Comparison of ENCODE assay signal across 13 mouse cellular contexts in genomic region chr6:140508475-140509150, GRCm38 (mm10).
DNase-seq lines count a peak whose midpoint lies in the region; ATAC-seq and TF ChIP-seq lines count a peak whose summit lies in the region.
"Had no signal": no experiment of that assay in that cellular context is flagged by ENCODE, and none has a peak within 500 bp of the region (broad histone marks: within the 10 kb centered on the region; RNA-seq: fewer than 3 reads in every experiment).

No protein-coding gene starts in this region.

- no peak overlapping the region for H3K4me3 ChIP-seq in forebrain, embryonic 11.5 days (ENCODE audit: low read depth, low read length)
- no peak overlapping the region for H3K4me3 ChIP-seq in forebrain, embryonic 15.5 days
- no peak overlapping the region for H3K4me3 ChIP-seq in lung, postnatal 0 days (ENCODE audit: low read depth, low read length)
- H3K4me3 ChIP-seq in forebrain, embryonic 16.5 days (replicated peaks; ENCODE audit: low read length): no peak overlapping the region
- no peak overlapping the region for H3K4me3 ChIP-seq in neural tube, embryonic 15.5 days (replicated peaks)
- H3K4me3 ChIP-seq: limb, embryonic 15.5 days had no signal

- H3K27ac ChIP-seq in forebrain, embryonic 11.5 days (ENCODE audit: low read depth, low read length): no peak overlapping the region
- no peak overlapping the region for H3K27ac ChIP-seq in forebrain, embryonic 15.5 days (replicated peaks)
- H3K27ac ChIP-seq in lung, postnatal 0 days (ENCODE audit: low read length): no peak overlapping the region
- no peak overlapping the region for H3K27ac ChIP-seq in forebrain, embryonic 16.5 days (ENCODE audit: low read length)
- no peak overlapping the region for H3K27ac ChIP-seq in neural tube, embryonic 15.5 days (replicated peaks)
- H3K27ac ChIP-seq: limb, embryonic 15.5 days had no signal

- no peak for TF ChIP-seq EP300 in lung, postnatal 0 days (IDR thresholded peaks at IDR 0.05)

- TF ChIP-seq CTCF in lung, postnatal 0 days (IDR thresholded peaks at IDR 0.05): no peak

- no peak overlapping the region for H3K4me2 ChIP-seq in forebrain, embryonic 11.5 days (ENCODE audit: low read depth, low read length, severe bottlenecking)
- H3K4me2 ChIP-seq in forebrain, embryonic 15.5 days (replicated peaks): no peak overlapping the region
- H3K4me2 ChIP-seq in lung, postnatal 0 days (replicated peaks; ENCODE audit: low read depth, low read length): no peak overlapping the region
- no peak overlapping the region for H3K4me2 ChIP-seq in forebrain, embryonic 16.5 days (ENCODE audit: low read length)
- H3K4me2 ChIP-seq in neural tube, embryonic 15.5 days: no peak overlapping the region
- H3K4me2 ChIP-seq: limb, embryonic 15.5 days had no signal

- no peak overlapping the region for H3K9ac ChIP-seq in forebrain, embryonic 11.5 days (ENCODE audit: low read length)
- H3K9ac ChIP-seq in forebrain, embryonic 15.5 days (replicated peaks): no peak overlapping the region
- no peak overlapping the region for H3K9ac ChIP-seq in lung, postnatal 0 days (replicated peaks; ENCODE audit: low read depth)
- no peak overlapping the region for H3K9ac ChIP-seq in forebrain, embryonic 16.5 days (replicated peaks; ENCODE audit: low read depth, low read length)
- H3K9ac ChIP-seq in neural tube, embryonic 15.5 days (replicated peaks): no peak overlapping the region
- H3K9ac ChIP-seq: limb, embryonic 15.5 days had no signal

- H3K27me3 ChIP-seq in forebrain, embryonic 11.5 days (ENCODE audit: control insufficient read depth, insufficient read depth, low read length): no peaks in the 10 kb centered on the region
- H3K27me3 ChIP-seq in forebrain, embryonic 15.5 days: no peaks in the 10 kb centered on the region
- H3K27me3 ChIP-seq in lung, postnatal 0 days (replicated peaks; ENCODE audit: insufficient read depth, low read length): no peaks in the 10 kb centered on the region
- no peaks in the 10 kb centered on the region for H3K27me3 ChIP-seq in forebrain, embryonic 16.5 days (replicated peaks; ENCODE audit: control insufficient read depth, insufficient read depth, low read length)
- no peaks in the 10 kb centered on the region for H3K27me3 ChIP-seq in neural tube, embryonic 15.5 days (replicated peaks)
- H3K27me3 ChIP-seq: CH12.LX; limb, embryonic 15.5 days; megakaryocyte, embryonic 14.5 days had no signal

- 70% methylated on average over 13 of the region's 13 CpGs for WGBS in forebrain, embryonic 11.5 days
- 61% methylated on average over 13 of the region's 13 CpGs for WGBS in forebrain, embryonic 15.5 days
- WGBS in lung, postnatal 0 days: 82% methylated on average over 13 of the region's 13 CpGs
- 55% methylated on average over 13 of the region's 13 CpGs for WGBS in forebrain, embryonic 16.5 days
- 65% methylated on average over 13 of the region's 13 CpGs for WGBS in neural tube, embryonic 15.5 days

- H3K4me1 ChIP-seq in forebrain, embryonic 11.5 days (replicated peaks; ENCODE audit: control insufficient read depth, insufficient read depth, low read length): peaks cover 6% of the 10 kb centered on the region; the same call in 1 of the 2 replicates
- peaks cover 15% of the 10 kb centered on the region for H3K4me1 ChIP-seq in forebrain, embryonic 15.5 days
- H3K4me1 ChIP-seq in lung, postnatal 0 days (ENCODE audit: insufficient read depth, low read depth, low read length): no peaks in the 10 kb centered on the region
- H3K4me1 ChIP-seq in forebrain, embryonic 16.5 days (replicated peaks; ENCODE audit: control insufficient read depth, insufficient read depth, low read length): peaks cover 4% of the 10 kb centered on the region; the same call in 1 of the 2 replicates
- peaks cover 23% of the 10 kb centered on the region for H3K4me1 ChIP-seq in neural tube, embryonic 15.5 days

- no peaks in the 10 kb centered on the region for H3K36me3 ChIP-seq in forebrain, embryonic 11.5 days (ENCODE audit: control insufficient read depth, insufficient read depth, low read length)
- H3K36me3 ChIP-seq in forebrain, embryonic 15.5 days: no peaks in the 10 kb centered on the region
- H3K36me3 ChIP-seq in lung, postnatal 0 days (ENCODE audit: insufficient read depth, low read length): no peaks in the 10 kb centered on the region
- H3K36me3 ChIP-seq in forebrain, embryonic 16.5 days (ENCODE audit: control insufficient read depth, insufficient read depth): no peaks in the 10 kb centered on the region
- H3K36me3 ChIP-seq in neural tube, embryonic 15.5 days: no peaks in the 10 kb centered on the region
- H3K36me3 ChIP-seq: limb, embryonic 15.5 days had no signal

- no peaks in the 10 kb centered on the region for H3K9me3 ChIP-seq in forebrain, embryonic 11.5 days (ENCODE audit: control insufficient read depth, low read length)
- no peaks in the 10 kb centered on the region for H3K9me3 ChIP-seq in forebrain, embryonic 15.5 days
- H3K9me3 ChIP-seq in lung, postnatal 0 days (ENCODE audit: low read length): no peaks in the 10 kb centered on the region
- H3K9me3 ChIP-seq in forebrain, embryonic 16.5 days (ENCODE audit: control insufficient read depth, low read length): no peaks in the 10 kb centered on the region
- H3K9me3 ChIP-seq in neural tube, embryonic 15.5 days (replicated peaks): no peaks in the 10 kb centered on the region
- H3K9me3 ChIP-seq: limb, embryonic 15.5 days; megakaryocyte, embryonic 14.5 days had no signal

- DNase-seq in forebrain, embryonic 11.5 days (ENCODE audit: low spot score): no peak
- no peak for DNase-seq in lung, postnatal 0 days (ENCODE audit: low spot score)
- no peak for DNase-seq in lung, postnatal 36 days
- no peak for DNase-seq in embryo, embryonic 11 days
- DNase-seq: right cerebral cortex, adult 18-20 months; thymus, adult 2 months had no signal

- peak; percentile 64 for ATAC-seq in forebrain, embryonic 11.5 days (replicated peaks; ENCODE audit: low FRiP score)
- no peak for ATAC-seq in forebrain, embryonic 15.5 days (replicated peaks)
- peak; percentile 50; the same call in 1 of the 2 replicates for ATAC-seq in lung, postnatal 0 days
- peak; percentile 41 for ATAC-seq in forebrain, embryonic 16.5 days
- peak; percentile 50; the same call in 1 of the 2 replicates for ATAC-seq in neural tube, embryonic 15.5 days (ENCODE audit: low FRiP score)
- ATAC-seq in frontal cortex, adult (ENCODE audit: low TSS enrichment): no peak

Comparison
In these comparisons a context has a peak if more than half of its experiments do, and no peak if none do; other contexts are left out.
1. ATAC-seq: peak in forebrain, embryonic 11.5 days (single experiment), lung, postnatal 0 days (single experiment), forebrain, embryonic 16.5 days (single experiment) and neural tube, embryonic 15.5 days (single experiment); none in forebrain, embryonic 15.5 days (single experiment) and frontal cortex, adult (single experiment).